Mouse (Mus musculus): ENCODE results near the gene Cox17. TPM values are rescaled to one million over a fixed set of nuclear protein-coding genes. Genes with fewer than 3 reads are reported as not detected.
A peak's percentile ranks its signal among the peaks of the same experiment; 100 is the strongest.

Gene Cox17
- total RNA-seq, 2 experiments from 2014 or later = 138 to 190 TPM

GRCm38 (mm10) chr16:38352031-38352430, 5.2 kb downstream of the Cox17 start:
- DNase-seq = no peak
- intact Hi-C loops (cut with DNase I) = no loop called here
- Histone ChIP-seq H3K27ac (peak overlapping the region; percentile 28; the same call in 1 of the 2 replicates), H3K4me3 (no peak overlapping the region)
- TF ChIP-seq CTCF (IDR thresholded peaks at IDR 0.05) = no peak

DNA sequence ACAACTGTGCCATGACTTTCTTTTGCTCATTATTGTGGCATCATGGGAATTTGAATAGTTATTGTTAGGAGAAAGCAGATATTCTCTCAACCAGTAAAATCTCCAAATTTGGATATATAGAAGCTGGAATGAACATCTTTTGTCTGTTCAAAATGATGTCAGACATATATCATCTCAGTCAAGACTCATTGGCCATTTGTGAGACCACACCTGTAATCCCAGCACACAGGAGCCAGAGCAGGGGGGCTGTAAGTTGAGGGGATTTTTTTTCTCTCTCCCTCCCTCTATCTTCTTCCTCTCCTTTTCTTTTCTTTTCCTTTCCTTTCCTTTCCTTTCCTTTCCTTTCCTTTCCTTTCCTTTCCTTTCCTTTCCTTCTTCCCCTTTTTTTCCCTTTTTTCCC, 6.1 kb downstream of the Cox17 start:
- intact Hi-C loops (cut with DNase I) = no loop called here
- H3K27ac ChIP-seq = no peak overlapping the region
- no peak for DNase-seq
- TF ChIP-seq CTCF (IDR thresholded peaks at IDR 0.05) = no peak
- H3K4me3 ChIP-seq = no peak overlapping the region

GRCm38 (mm10) chr16:38353642-38354041, 6.9 kb downstream of the Cox17 start:
- H3K27ac ChIP-seq = no peak overlapping the region
- TF ChIP-seq CTCF (IDR thresholded peaks at IDR 0.05) = no peak
- intact Hi-C loops (cut with DNase I) = no loop called here

GRCm38 (mm10) chr16:38354185-38354913, 7.6 kb downstream of the Cox17 start:
- H3K27ac ChIP-seq = no peak overlapping the region
- TF ChIP-seq CTCF (IDR thresholded peaks at IDR 0.05) = no peak

More at GRCm38 (mm10) chr16:38353642-38354041, 6.9 kb downstream of the Cox17 start:
- H3K4me3 ChIP-seq = no peak overlapping the region
- DNase-seq = no peak

DNA sequence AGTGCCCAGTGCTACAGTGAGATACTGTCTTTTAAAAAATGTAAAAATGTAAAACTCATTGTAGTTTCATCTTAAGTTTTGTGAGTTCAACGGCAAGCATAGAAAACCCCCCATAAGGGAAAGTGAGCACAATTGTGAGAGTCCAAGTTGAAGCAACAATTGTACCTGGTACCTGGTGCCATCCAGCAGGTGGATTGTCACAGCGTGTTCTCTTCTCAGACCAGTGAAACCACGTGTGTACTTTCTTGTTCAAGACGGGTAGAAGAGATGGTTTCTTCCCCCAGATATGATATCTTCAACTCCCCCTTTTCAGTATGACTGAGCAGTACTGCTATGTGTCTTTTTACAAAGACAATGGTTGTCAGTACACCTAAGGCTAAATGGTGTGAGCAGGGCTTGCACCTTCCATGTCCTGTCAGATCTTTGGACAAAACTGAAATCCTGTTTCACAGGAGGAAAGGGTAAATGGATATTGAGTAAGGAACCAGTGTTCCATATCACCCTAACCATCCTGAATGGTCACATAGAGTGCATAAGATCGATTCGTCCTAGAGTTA, 11.5 kb downstream of the Cox17 start:
- intact Hi-C loops (cut with DNase I) = no loop called here
- no peak overlapping the region for H3K27ac ChIP-seq
- TF ChIP-seq CTCF (IDR thresholded peaks at IDR 0.05) = no peak
- DNase-seq = no peak
- no peak overlapping the region for H3K4me3 ChIP-seq

More at GRCm38 (mm10) chr16:38354185-38354913, 7.6 kb downstream of the Cox17 start:
- intact Hi-C loops (cut with DNase I) = no loop called here
- H3K4me3 ChIP-seq = no peak overlapping the region
- no peak for DNase-seq

DNA sequence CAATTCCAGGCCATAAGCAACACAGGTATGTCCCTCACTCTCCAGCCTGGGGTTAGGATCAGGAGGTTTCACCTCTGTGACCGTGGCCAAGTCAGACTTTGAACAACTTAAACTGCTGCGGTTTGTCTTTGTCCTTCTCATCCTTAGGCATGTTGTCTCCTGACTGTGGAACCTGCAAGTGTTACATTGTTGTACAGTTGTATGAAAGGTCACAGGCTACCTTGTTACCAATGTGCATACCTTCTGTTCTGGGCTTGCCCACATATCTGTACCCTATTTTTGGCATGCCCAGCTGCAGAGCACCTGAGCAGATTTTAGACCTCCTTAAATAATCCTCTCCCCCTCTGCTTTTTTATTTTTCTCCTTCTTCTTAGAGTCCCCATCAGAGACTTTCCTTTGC, 12.4 kb downstream of the Cox17 start:
- DNase-seq = no peak
- TF ChIP-seq CTCF (IDR thresholded peaks at IDR 0.05) = no peak
- H3K27ac ChIP-seq = no peak overlapping the region
- no peak overlapping the region for H3K4me3 ChIP-seq
- intact Hi-C loops (cut with DNase I) = no loop called here

GRCm38 (mm10) chr16:38359857-38360256, 13.1 kb downstream of the Cox17 start:
- TF ChIP-seq CTCF (IDR thresholded peaks at IDR 0.05) = no peak
- DNase-seq = no peak
- Histone ChIP-seq H3K27ac (peak overlapping the region; percentile 92), H3K4me3 (no peak overlapping the region)
- intact Hi-C loops (cut with DNase I) = loop anchor here (2.0 to 5.0 kb wide), 2 partner anchors 37 to 93 kb away; partner anchors contain the start of gene Adprh

- intact Hi-C loops (cut with DNase I) = loop anchor here (2.0 to 5.0 kb wide), 2 partner anchors 37 to 92 kb away; partner anchors contain the start of gene Adprh
- TF ChIP-seq CTCF (IDR thresholded peaks at IDR 0.05) = no peak
- Histone ChIP-seq H3K27ac (peak overlapping the region; percentile 92), H3K4me3 (no peak overlapping the region)
- peak; percentile 47 for DNase-seq
Observed at GRCm38 (mm10) chr16:38360317-38360716, 13.5 kb downstream of the Cox17 start.

GRCm38 (mm10) chr16:38361933-38362332, 15.1 kb downstream of the Cox17 start, which contains the start of gene Popdc2:
Gene Popdc2 (plus strand): TSS chr16:38362209.
- peak; percentile 74 for DNase-seq
- H3K27ac ChIP-seq = peak within 1 kb of the TSS; percentile 92
- intact Hi-C loops (cut with DNase I) = loop anchor here (2.0 to 5.0 kb wide), 2 partner anchors 35 to 91 kb away; partner anchors contain the start of gene Adprh
- TF ChIP-seq CTCF (IDR thresholded peaks at IDR 0.05) = no peak
- H3K4me3 ChIP-seq = peak within 1 kb of the TSS; percentile 79

DNA sequence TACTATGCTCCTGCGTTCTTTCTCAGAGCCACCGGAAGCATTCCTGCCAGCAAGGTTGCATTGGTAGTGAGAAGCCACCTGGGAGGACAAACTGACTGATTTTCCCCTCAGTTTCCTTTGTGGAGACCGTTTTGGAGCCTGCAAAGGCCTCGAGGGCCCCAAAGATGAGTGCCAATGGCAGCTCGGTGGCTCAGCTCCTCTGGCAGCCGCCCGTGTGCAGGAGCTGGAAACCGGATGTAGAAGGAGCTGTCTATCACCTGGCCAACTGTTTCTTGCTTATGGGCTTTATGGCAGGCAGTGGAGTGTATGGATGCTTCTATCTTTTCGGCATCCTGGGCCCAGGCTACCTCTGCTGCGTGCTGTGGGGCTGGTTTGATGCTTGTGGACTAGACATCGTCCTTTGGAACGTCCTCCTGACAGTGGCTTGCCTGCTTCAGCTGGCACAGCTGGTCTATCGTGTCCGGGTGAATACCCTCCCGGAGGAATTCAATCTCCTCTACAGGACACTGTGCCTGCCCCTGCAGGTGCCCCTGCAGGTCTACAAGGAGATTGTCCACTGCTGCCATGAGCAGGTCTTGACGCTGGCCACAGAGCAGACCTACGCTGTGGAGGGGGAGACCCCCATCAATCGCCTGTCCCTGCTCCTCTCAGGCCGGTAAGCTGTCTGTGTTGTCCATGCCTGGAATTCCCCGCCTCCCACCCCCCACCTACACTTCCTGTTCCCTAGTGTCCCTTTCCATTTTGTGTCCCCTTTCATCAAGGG, 15.9 kb downstream of the Cox17 start:
- DNase-seq = peak; percentile 57
- H3K27ac ChIP-seq = peak overlapping the region; percentile 92
- peak overlapping the region; percentile 79 for H3K4me3 ChIP-seq
- intact Hi-C loops (cut with DNase I) = loop anchor here (5.0 kb wide), 1 partner anchor 35 kb away; no protein-coding TSS in a partner anchor
- TF ChIP-seq CTCF (IDR thresholded peaks at IDR 0.05) = no peak

DNA sequence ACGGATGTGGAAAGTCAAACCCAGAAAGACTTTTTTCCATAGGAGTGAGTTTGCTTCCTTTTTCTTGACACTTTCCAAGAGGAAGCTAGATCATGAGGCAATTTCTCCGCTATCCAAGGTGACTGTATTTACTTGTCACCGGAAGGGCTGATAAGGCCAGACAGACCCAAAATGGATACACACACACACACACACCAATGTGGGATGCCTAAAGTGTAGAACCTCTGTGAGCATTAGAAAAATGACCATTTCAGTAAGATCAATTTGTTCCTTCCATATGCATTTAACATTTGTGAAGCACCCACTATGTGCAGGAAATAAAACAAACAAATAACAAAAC, 16.4 kb downstream of the Cox17 start:
- peak overlapping the region; percentile 92 for H3K27ac ChIP-seq
- peak overlapping the region; percentile 79 for H3K4me3 ChIP-seq
- DNase-seq = no peak
- intact Hi-C loops (cut with DNase I) = loop anchor here (5.0 kb wide), 1 partner anchor 34 kb away; no protein-coding TSS in a partner anchor
- no peak for TF ChIP-seq CTCF (IDR thresholded peaks at IDR 0.05)

DNA sequence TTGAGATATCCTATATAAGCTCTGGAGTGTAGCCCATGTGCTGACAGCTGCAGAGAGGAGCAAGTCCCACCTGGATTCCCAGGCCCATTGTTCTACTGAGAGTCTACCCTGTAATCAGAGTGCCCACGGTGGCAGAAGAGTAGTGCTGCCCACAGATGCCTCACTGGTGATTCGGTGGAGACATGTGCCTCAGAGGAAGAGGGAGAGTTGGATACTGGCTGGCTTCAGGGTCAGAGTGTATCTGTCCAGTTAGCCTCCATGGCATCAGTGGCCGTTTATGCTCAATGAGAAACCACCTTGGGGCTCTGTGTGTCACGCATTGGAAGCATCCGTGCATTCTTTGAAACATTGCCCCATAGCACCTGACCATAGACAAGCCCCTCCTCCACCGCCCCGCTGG, 16.9 kb downstream of the Cox17 start:
- peak overlapping the region; percentile 92 for H3K27ac ChIP-seq
- no peak for TF ChIP-seq CTCF (IDR thresholded peaks at IDR 0.05)
- peak; percentile 41 for DNase-seq
- intact Hi-C loops (cut with DNase I) = loop anchor here (5.0 kb wide), 1 partner anchor 34 kb away; no protein-coding TSS in a partner anchor
- H3K4me3 ChIP-seq = peak overlapping the region; percentile 79

Data from gastrocnemius, adult 2 months (tissue).